Mouse (Mus musculus): ENCODE data around the gene Nudcd2.

The Nudcd2 gene

GRCm38 (mm10) chr11:40755109-40755627 is 21.7 kb downstream of the Nudcd2 start, which contains the start of gene Ccng1:
Gene Ccng1, minus strand, starts transcription at chr11:40755311.
- DNase-seq (ENCODE audit: low spot score): peak; percentile 93

GRCm38 (mm10) chr11:40755968-40756367 is 22.5 kb downstream of the Nudcd2 start:
- no peak for DNase-seq (ENCODE audit: low spot score)

- no peak for DNase-seq (ENCODE audit: low spot score)
Observed at GRCm38 (mm10) chr11:40759896-40760295, 26.4 kb downstream of the Nudcd2 start.

GRCm38 (mm10) chr11:40763395-40763794 is 29.9 kb downstream of the Nudcd2 start:
- DNase-seq (ENCODE audit: low spot score): no peak

GRCm38 (mm10) chr11:40764690-40765089 is 31.2 kb downstream of the Nudcd2 start:
- no peak for DNase-seq (ENCODE audit: low spot score)

- DNase-seq (ENCODE audit: low spot score): no peak
Observed at GRCm38 (mm10) chr11:40775315-40776269, 42.1 kb downstream of the Nudcd2 start.

GRCm38 (mm10) chr11:40781857-40782256 is 48.4 kb downstream of the Nudcd2 start:
- DNase-seq (ENCODE audit: low spot score): no peak

GRCm38 (mm10) chr11:40783346-40783745 is 49.9 kb downstream of the Nudcd2 start:
- DNase-seq (ENCODE audit: low spot score): no peak

GRCm38 (mm10) chr11:40784326-40784725 is 50.9 kb downstream of the Nudcd2 start:
- DNase-seq (ENCODE audit: low spot score): no peak

- no peak for DNase-seq (ENCODE audit: low spot score)
Observed at GRCm38 (mm10) chr11:40786900-40787299, 53.4 kb downstream of the Nudcd2 start.

All from yolk sac, embryonic 10.5 days (tissue).